Mouse (Mus musculus): ENCODE measurements around the gene Clec4d. TPM values are rescaled to one million over a fixed set of nuclear protein-coding genes. Genes with fewer than 3 reads are reported as not detected.
"Not testable (repeated sequence)": the region's sequence is repeated elsewhere in the genome, so short reads cannot be mapped to it uniquely, and the experiment has no call there.

Gene Clec4d
- polyA plus RNA-seq, 1 experiment from 2014 or later, result not detected

DNA sequence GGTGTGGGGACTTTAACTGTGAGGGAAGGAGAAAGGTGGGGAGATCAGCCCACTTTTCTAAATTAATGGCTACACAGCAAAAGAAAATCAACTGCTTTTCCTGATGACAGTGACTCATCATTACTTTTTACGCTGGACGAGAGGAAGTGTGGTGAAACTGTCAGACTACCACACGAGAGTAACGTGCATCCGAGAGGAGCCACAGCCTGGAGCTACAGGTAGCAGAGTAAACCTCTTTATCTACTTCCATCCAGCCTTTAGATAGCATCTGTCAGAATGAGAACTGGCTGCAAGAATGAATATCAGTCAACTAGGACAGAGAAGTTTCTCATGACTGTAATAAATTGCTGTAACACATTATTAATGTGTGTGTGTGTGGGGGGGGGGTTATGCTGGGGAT, 5.0 kb downstream of the Clec4d start:
- no peak for DNase-seq (ENCODE audit: extremely low spot score, low spot score)
- Histone ChIP-seq H3K4me1 (no peaks in the 10 kb centered on the region), H3K4me3 (no peak overlapping the region), H3K36me3 (replicated peaks) (no peaks in the 10 kb centered on the region), H3K27ac (no peak overlapping the region), H3K9me3 (no peaks in the 10 kb centered on the region), H3K27me3 (ENCODE audit: poor library complexity, severe bottlenecking) (no peaks in the 10 kb centered on the region)
- WGBS, result 92% methylated on average over 5 of the region's 5 CpGs

DNA sequence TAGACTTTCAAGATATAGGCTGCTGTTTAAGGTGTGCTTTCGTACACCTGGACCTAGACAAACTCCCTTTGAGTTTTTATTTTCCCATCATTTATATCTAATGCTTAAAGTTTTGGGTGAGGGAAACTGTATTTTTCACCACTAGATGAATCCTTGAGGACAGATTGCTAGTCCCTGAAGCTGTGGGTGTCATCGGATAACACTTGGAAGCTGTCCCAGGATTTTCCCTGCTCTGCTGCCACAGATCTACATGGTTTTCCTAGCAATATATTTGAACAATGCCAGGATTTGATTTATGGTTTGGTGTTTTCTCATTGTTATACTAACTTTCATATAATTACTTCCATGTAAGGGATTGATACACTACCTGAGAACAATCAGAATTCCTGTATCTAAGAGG, 17.5 kb downstream of the Clec4d start:
- no peak overlapping the region for H3K4me3 ChIP-seq
- no peaks in the 10 kb centered on the region for H3K27me3 ChIP-seq (ENCODE audit: poor library complexity, severe bottlenecking)
- H3K27ac ChIP-seq, result no peak overlapping the region
- H3K4me1 ChIP-seq, result no peaks in the 10 kb centered on the region
- no peaks in the 10 kb centered on the region for H3K36me3 ChIP-seq (replicated peaks)
- no peak for DNase-seq (ENCODE audit: extremely low spot score, low spot score)
- 93% methylated on average over 2 of the region's 2 CpGs for WGBS
- no peaks in the 10 kb centered on the region for H3K9me3 ChIP-seq

DNA sequence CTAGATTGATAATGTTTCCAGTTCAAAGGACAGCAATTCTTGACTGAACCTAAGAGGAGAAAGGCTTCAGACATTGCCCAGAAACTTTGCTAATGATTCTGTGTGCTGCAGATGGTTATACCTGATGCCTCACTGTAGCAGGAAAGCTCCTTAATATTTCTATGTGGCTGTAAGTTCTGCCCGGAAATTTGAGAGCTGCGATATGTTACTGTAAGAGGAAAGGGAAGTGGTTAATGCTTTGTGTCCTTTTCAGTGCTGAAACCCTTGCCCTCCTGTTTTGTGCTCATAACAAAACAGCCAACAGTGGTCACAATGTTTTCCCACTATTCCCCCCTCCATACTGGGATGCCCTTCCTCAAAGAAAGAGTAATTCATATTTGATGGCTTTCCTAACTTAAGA, 24.4 kb downstream of the Clec4d start:
- no peak for DNase-seq (ENCODE audit: extremely low spot score, low spot score)
- 98% methylated on average over 2 of the region's 2 CpGs for WGBS

DNA sequence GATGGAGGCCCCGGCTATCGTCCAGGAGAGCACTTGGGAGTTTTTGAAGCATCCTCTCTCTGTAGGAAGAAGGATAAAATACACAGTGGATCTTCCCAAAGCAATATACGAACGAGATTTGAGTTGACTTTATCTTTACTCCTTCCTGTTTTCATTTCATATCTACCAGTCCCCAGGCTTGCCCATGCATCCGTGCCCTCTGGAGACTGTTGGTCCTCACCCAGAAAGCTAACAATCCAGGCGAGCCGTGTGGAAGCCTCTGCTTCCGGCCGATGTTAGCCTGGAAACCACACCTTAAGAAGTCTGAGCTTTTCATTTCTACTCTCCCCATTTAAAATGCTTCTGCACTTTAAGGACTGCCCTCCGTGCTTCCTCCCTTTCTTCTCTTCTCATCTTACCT, 27.0 kb downstream of the Clec4d start:
- no peak for DNase-seq (ENCODE audit: extremely low spot score, low spot score)
- Histone ChIP-seq H3K27ac (no peak overlapping the region), H3K4me1 (no peaks in the 10 kb centered on the region), H3K9me3 (no peaks in the 10 kb centered on the region), H3K27me3 (ENCODE audit: poor library complexity, severe bottlenecking) (no peaks in the 10 kb centered on the region), H3K4me3 (no peak overlapping the region), H3K36me3 (replicated peaks) (no peaks in the 10 kb centered on the region)
- 87% methylated on average over 10 of the region's 10 CpGs for WGBS

More for the DNA sequence above, 24.4 kb downstream of the Clec4d start:
- H3K9me3 ChIP-seq, result no peaks in the 10 kb centered on the region
- H3K4me1 ChIP-seq, result no peaks in the 10 kb centered on the region
- no peak overlapping the region for H3K27ac ChIP-seq
- no peaks in the 10 kb centered on the region for H3K27me3 ChIP-seq (ENCODE audit: poor library complexity, severe bottlenecking)
- no peaks in the 10 kb centered on the region for H3K36me3 ChIP-seq (replicated peaks)
- H3K4me3 ChIP-seq, result no peak overlapping the region

DNA sequence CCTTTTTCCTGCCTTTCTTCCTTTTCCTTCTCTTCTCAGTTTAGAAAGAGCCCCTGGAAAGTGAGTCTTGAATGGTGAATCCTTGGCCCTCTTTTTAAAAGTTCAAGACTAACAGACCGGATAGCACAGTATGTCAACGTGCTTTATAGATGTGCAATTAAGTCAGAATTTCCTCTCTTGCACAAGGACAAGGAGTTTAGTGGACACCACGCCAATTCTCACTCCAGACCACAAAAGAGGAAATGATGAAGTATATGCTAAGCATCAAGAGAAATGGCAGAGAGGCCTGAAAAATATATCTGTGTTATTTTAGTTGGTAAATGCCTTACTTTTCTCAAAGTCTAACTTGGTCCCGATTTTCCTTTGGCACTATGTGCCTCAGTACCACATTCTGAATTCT, 27.8 kb downstream of the Clec4d start, which contains the start of gene Clec4e:
Gene Clec4e, minus strand, starts transcription at position 118 of the 400 bp plus-strand sequence.
- WGBS, result 86% methylated on average over 4 of the region's 4 CpGs
- Histone ChIP-seq H3K27ac (no peak within 1 kb of the TSS), H3K4me1 (no peaks in the 10 kb centered on the region), H3K9me3 (no peaks in the 10 kb centered on the region), H3K27me3 (ENCODE audit: poor library complexity, severe bottlenecking) (no peaks in the 10 kb centered on the region), H3K4me3 (no peak within 1 kb of the TSS), H3K36me3 (replicated peaks) (no peaks in the 10 kb centered on the region)
- DNase-seq (ENCODE audit: extremely low spot score, low spot score), result no peak

DNA sequence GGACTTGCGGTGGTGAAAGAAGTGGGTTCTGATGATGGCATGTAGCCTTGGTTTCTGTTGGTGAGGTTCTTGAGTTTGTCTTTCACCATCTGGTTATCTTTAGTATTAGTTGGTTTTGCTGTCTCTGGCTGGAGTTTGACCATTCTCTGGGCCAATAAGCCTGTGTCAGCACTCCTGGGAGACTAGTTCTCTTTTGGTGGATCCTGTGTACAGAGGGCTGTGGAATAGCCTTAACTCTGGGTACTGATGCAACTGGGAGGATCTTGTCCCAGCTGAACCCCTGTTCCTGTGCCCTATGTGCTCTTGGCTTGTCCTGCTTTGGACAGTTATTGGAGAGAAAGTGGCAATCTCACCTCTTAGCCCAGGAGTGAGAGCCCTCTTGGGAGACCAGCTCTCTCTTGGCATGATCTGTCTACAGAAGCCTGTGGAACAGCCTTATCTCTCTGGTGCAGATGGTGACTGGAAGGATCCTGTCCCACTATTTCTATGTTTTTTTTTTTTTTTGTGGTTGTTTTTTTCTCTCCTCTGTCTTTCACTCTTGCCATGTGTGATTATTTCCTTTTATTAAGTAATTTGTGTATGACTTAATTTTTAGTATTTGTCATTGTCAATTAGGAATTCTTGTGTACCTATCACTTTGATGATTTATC, 31.0 kb downstream of the Clec4d start:
- H3K27ac ChIP-seq, result no peak overlapping the region
- H3K9me3 ChIP-seq, result no peaks in the 10 kb centered on the region
- H3K4me1 ChIP-seq, result no peaks in the 10 kb centered on the region
- WGBS, result 97% methylated on average over 1 of the region's 1 CpGs
- no peak overlapping the region for H3K4me3 ChIP-seq
- H3K36me3 ChIP-seq (replicated peaks), result no peaks in the 10 kb centered on the region
- H3K27me3 ChIP-seq (ENCODE audit: poor library complexity, severe bottlenecking), result no peaks in the 10 kb centered on the region
- no peak for DNase-seq (ENCODE audit: extremely low spot score, low spot score)

DNA sequence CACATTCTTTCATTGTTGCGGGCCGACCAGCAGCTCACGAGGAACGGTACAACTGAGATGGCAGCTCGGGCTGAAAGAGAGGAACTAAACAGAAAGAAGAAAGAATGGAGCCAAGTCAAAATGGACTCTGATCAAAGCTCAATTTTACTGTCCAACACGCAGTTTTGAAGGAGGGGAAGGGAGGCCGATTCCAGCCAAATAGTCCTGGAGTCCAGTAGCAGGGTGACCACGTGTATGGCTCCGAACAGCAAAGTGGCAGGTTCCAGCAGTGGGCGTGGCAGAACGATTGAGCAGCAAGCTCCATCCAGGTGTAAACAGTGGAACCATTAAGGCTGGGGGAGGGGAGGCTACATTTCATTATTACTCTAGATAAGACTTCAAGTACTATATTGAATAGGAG, 31.6 kb downstream of the Clec4d start:
- H3K4me3 ChIP-seq; H3K27me3 ChIP-seq (ENCODE audit: poor library complexity, severe bottlenecking); H3K36me3 ChIP-seq (replicated peaks); H3K9me3 ChIP-seq; DNase-seq (ENCODE audit: extremely low spot score, low spot score); H3K27ac ChIP-seq; H3K4me1 ChIP-seq: not testable (repeated sequence)
- 92% methylated on average over 11 of the region's 11 CpGs for WGBS

DNA sequence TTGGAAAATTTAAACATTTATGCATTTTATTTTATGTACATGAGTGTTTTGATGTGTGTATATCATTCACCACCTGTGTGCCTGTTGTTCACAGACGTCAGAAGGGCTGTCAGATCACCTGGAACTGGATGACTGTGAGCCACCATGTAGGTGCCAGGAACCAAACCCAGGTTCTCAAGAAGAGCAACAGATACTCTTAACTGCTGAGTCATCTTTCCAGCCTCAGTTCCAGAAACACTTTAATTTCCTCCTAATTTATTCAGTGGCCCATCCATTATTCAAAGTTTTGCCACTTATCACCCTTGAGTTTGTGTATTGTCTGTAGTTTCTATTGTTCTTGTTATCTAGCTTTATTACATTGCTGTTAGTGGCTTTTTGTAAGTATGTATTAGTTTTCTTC, 34.8 kb downstream of the Clec4d start:
- Histone ChIP-seq H3K27me3 (ENCODE audit: poor library complexity, severe bottlenecking) (no peaks in the 10 kb centered on the region), H3K27ac (no peak overlapping the region), H3K9me3 (peaks cover 4% of the 10 kb centered on the region; the same call in 1 of the 2 replicates), H3K4me1 (no peaks in the 10 kb centered on the region), H3K4me3 (no peak overlapping the region), H3K36me3 (replicated peaks) (no peaks in the 10 kb centered on the region)
- WGBS, result 69% methylated on average over 1 of the region's 1 CpGs
- DNase-seq (ENCODE audit: extremely low spot score, low spot score), result no peak

DNA sequence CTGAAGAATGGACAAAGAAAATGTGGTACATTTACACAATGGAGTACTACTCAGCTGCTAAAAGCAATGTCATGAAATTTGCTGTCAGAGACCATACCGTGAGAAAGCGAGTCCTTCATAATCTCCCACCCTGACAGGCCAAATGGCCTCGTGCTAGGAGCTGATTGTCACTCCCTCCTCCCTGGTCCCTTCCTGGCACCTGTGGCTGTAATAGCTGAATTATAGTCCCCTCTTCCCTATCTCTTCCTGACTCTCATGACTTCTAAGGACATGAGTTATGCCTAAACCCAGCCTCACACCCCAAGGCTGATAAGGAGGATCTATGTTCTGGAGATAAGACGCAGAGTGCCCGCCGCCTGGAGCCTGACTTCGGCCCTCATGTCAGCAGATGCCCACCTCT, 44.4 kb downstream of the Clec4d start:
- not testable (repeated sequence) for H3K4me3 ChIP-seq; H3K27ac ChIP-seq; H3K27me3 ChIP-seq (ENCODE audit: poor library complexity, severe bottlenecking); H3K4me1 ChIP-seq; H3K36me3 ChIP-seq (replicated peaks); DNase-seq (ENCODE audit: extremely low spot score, low spot score); H3K9me3 ChIP-seq
- WGBS, result 91% methylated on average over 7 of the region's 7 CpGs

DNA sequence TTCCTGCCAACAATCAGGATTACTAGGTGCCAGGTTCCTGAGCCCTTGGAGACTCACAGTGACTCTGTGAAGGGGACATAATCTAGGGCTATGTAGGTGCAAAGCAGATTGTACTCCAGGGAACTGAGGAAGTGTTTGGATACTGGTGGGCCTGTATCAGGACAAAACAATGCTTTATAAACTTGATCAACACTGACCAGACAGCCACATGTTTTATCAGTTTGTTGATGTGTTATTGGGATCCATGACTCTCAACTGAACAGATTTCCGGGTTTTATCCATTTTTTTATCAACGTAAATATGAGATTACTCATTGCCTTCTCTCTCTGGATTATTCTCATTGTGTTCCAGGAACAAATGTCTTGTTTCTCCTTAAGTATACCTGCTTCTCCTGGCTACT, 46.1 kb downstream of the Clec4d start, which contains the start of gene Vmn2r19:
Gene Vmn2r19, plus strand, starts transcription at position 301 of the 400 bp plus-strand sequence.
- DNase-seq (ENCODE audit: extremely low spot score, low spot score), result no peak
- Histone ChIP-seq H3K4me3 (no peak within 1 kb of the TSS), H3K4me1 (no peaks in the 10 kb centered on the region), H3K27me3 (ENCODE audit: poor library complexity, severe bottlenecking) (no peaks in the 10 kb centered on the region), H3K36me3 (replicated peaks) (no peaks in the 10 kb centered on the region), H3K9me3 (no peaks in the 10 kb centered on the region), H3K27ac (no peak within 1 kb of the TSS)
- 99% methylated on average over 2 of the region's 2 CpGs for WGBS

Other genes with a start within 250 kb of the Clec4d start
- gene Clec4b1, start 212.1 kb upstream of the Clec4d start, polyA plus RNA-seq (2016; fragmentation: Nextera tagmentation; extraction: Ambion mirVana), result not detected in 2 replicates
- gene Clec4a2, start 155.7 kb upstream of the Clec4d start, polyA plus RNA-seq (2016; fragmentation: Nextera tagmentation; extraction: Ambion mirVana), result 0.31 and 0.64 TPM in 2 replicates
- not detected in 2 replicates for gene Clec4b2, start 89.2 kb upstream of the Clec4d start, polyA plus RNA-seq (2016; fragmentation: Nextera tagmentation; extraction: Ambion mirVana)
- gene Clec4n, start 32.3 kb upstream of the Clec4d start, polyA plus RNA-seq (2016; fragmentation: Nextera tagmentation; extraction: Ambion mirVana), result 0.22 and 0.48 TPM in 2 replicates
- gene Clec4e, start 27.8 kb downstream of the Clec4d start, polyA plus RNA-seq (2016; fragmentation: Nextera tagmentation; extraction: Ambion mirVana), result 0.06 TPM in 1 of 2 replicates, not detected in the other
- gene Vmn2r19, start 46.2 kb downstream of the Clec4d start, polyA plus RNA-seq (2016; fragmentation: Nextera tagmentation; extraction: Ambion mirVana), result not detected in 2 replicates
- gene Vmn2r20, start 156.0 kb downstream of the Clec4d start, polyA plus RNA-seq (2016; fragmentation: Nextera tagmentation; extraction: Ambion mirVana), result not detected in 2 replicates